Mouse (Mus musculus): ENCODE measurements around the gene Map3k5. TPM values are rescaled to one million over a fixed set of nuclear protein-coding genes. Genes with fewer than 3 reads are reported as not detected.

The Map3k5 gene
- total RNA-seq (2012; rRNA removed) (27.6 and 28.8 TPM in 2 replicates), total RNA-seq (2014; rRNA removed) (15.8 and 16.3 TPM in 2 replicates), polyA plus RNA-seq (2012; ENCODE audit: insufficient read length, low read depth) (27.3 and 31.0 TPM in 2 replicates)

- Histone ChIP-seq H3K79me2 (replicated peaks; ENCODE audit: control insufficient read depth, extremely low read depth, insufficient read depth, poor library complexity, severe bottlenecking) (peaks cover 40% of the 10 kb centered on the region), H3K9ac (ENCODE audit: insufficient read depth, low read depth) (peak within 1 kb of the TSS; percentile 90), H3K36me3 (replicated peaks in 1 of 2; ENCODE audit: control insufficient read depth in 1 of 2, insufficient read depth in 1 of 2, low read length in 1 of 2) (no peaks in the 10 kb centered on the region), H3K4me2 (ENCODE audit: insufficient read depth, low read depth, poor library complexity, severe bottlenecking) (peak within 1 kb of the TSS; percentile 47), H3K27me3 (replicated peaks) (no peaks in the 10 kb centered on the region), H3K4me3 (replicated peaks in 1 of 3; ENCODE audit: low read depth in 2 of 3, low read length in 2 of 3, poor library complexity in 1 of 3) (peak within 1 kb of the TSS; percentile 81 to 88 (median 85)), H3K4me1 (ENCODE audit: control insufficient read depth in 1 of 2, insufficient read depth in 2 of 2) (peaks cover 0 to 29% of the 10 kb centered on the region in 2 experiments; a peak in 2 of 4 replicates), H3K27ac (ENCODE audit: insufficient read depth, low read depth) (peak within 1 kb of the TSS; percentile 82), H3K9me3 (replicated peaks; ENCODE audit: low read length) (no peaks in the 10 kb centered on the region)
- no peak for TF ChIP-seq KAT2A (IDR thresholded peaks at IDR 0.05; ENCODE audit: insufficient replicate concordance, low read length)
- TF ChIP-seq UBTF (IDR thresholded peaks at IDR 0.05; ENCODE audit: low read depth, low read length) = peak; percentile 77; the same call in 1 of the 2 replicates
- no peak for TF ChIP-seq IRF4 (IDR thresholded peaks at IDR 0.05; ENCODE audit: low read depth, low read length)
- TF ChIP-seq MYC (IDR thresholded peaks at IDR 0.05; ENCODE audit: low read depth, low read length) = no peak
- TF ChIP-seq CTCF (conservative IDR thresholded peaks at IDR 0.05 in 1 of 2, IDR thresholded peaks at IDR 0.05 in 1 of 2; ENCODE audit: low read depth in 2 of 2, low read length in 2 of 2) = 0 out of 4 replicates have a peak, but pooled peaks of 1 of the 2 experiments have one; percentile 1
- TF ChIP-seq USF1 (IDR thresholded peaks at IDR 0.05; ENCODE audit: low read depth, low read length) = no peak
- TF ChIP-seq TBP (conservative IDR thresholded peaks at IDR 0.05; ENCODE audit: low read depth, low read length) = no peak
- no peak for TF ChIP-seq MAFK (IDR thresholded peaks at IDR 0.05; ENCODE audit: insufficient replicate concordance, low read length)
- 0 out of 2 replicates have a peak, but pooled peaks have one; percentile 37 for TF ChIP-seq ELF1 (IDR thresholded peaks at IDR 0.05; ENCODE audit: low read depth, low read length)
- no peak for TF ChIP-seq RCOR1 (conservative IDR thresholded peaks at IDR 0.05; ENCODE audit: low read depth, low read length)
- TF ChIP-seq E2F4 (IDR thresholded peaks at IDR 0.05; ENCODE audit: insufficient replicate concordance, low read depth, low read length) = no peak
- TF ChIP-seq MAX (IDR thresholded peaks at IDR 0.05; ENCODE audit: low read length) = no peak
- TF ChIP-seq MXI1 (IDR thresholded peaks at IDR 0.05; ENCODE audit: low read depth, low read length) = peak; percentile 40
- no peak for DNase-seq (ENCODE audit: extremely low read depth)
- dilution Hi-C loops (cut with MboI; ENCODE audit: extremely low pct_ligation_motif_present, extremely low pct_unique_long_range_greater_than_20kb, low sequenced_read_pairs) = no loop called here
- in situ Hi-C loops (cut with MboI; ENCODE audit: low pct_ligation_motif_present, low pct_unique_long_range_greater_than_20kb, low sequenced_read_pairs) = loop anchor here (5.0 to 10.0 kb wide), 2 partner anchors 60 to 138 kb away; no protein-coding TSS in a partner anchor
Observed at GRCm38 (mm10) chr10:19934384-19935294, at the start of gene Map3k5. Gene Map3k5 (plus strand): TSS chr10:19934472.

DNA sequence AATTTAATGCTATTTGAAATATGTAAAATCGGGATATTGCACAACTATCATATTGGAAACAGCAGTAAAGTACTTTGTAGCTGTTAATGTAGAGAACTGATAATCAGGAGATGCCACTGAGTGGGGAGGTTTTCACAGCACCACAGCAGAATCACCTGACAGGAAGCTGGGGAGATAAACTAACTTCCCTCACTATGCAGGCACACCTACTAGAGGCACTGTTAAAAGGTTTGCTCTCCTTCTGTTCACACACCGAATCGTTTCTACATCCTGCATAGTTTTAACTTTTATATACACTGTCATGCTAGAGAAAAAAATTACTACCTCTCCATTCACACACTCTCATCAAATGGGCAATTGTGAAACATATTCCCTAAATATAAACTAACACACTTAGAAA is 48.0 kb upstream of the Map3k5 start:
- no peak overlapping the region for H3K4me3 ChIP-seq (replicated peaks in 1 of 3; ENCODE audit: low read depth in 2 of 3, low read length in 2 of 3, poor library complexity in 1 of 3)
- H3K27me3 ChIP-seq (replicated peaks) = no peaks in the 10 kb centered on the region
- no peak for TF ChIP-seq UBTF (IDR thresholded peaks at IDR 0.05; ENCODE audit: low read depth, low read length)
- TF ChIP-seq EP300 (IDR thresholded peaks at IDR 0.05; ENCODE audit: low read length) = no peak
- no peak for TF ChIP-seq JUND (conservative IDR thresholded peaks at IDR 0.05; ENCODE audit: low read depth, low read length)
- H3K4me1 ChIP-seq (ENCODE audit: control insufficient read depth in 1 of 2, insufficient read depth in 2 of 2) = peaks cover 8 to 40% of the 10 kb centered on the region in 2 experiments
- no peak overlapping the region for H3K9ac ChIP-seq (ENCODE audit: insufficient read depth, low read depth)
- no peak overlapping the region for H3K4me2 ChIP-seq (ENCODE audit: insufficient read depth, low read depth, poor library complexity, severe bottlenecking)
- DNase-seq (ENCODE audit: extremely low read depth) = no peak
- dilution Hi-C loops (cut with MboI; ENCODE audit: extremely low pct_ligation_motif_present, extremely low pct_unique_long_range_greater_than_20kb, low sequenced_read_pairs) (no loop called here), in situ Hi-C loops (cut with MboI; ENCODE audit: low pct_ligation_motif_present, low pct_unique_long_range_greater_than_20kb, low sequenced_read_pairs) (no loop called here)
- peaks cover 7 to 49% of the 10 kb centered on the region in 2 experiments for H3K36me3 ChIP-seq (replicated peaks in 1 of 2; ENCODE audit: control insufficient read depth in 1 of 2, insufficient read depth in 1 of 2, low read length in 1 of 2)
- no peak overlapping the region for H3K27ac ChIP-seq (ENCODE audit: insufficient read depth, low read depth)
- H3K9me3 ChIP-seq (replicated peaks; ENCODE audit: low read length) = no peaks in the 10 kb centered on the region
- H3K79me2 ChIP-seq (replicated peaks; ENCODE audit: control insufficient read depth, extremely low read depth, insufficient read depth, poor library complexity, severe bottlenecking) = no peaks in the 10 kb centered on the region

Measured in CH12.LX (cell line).